Mouse (Mus musculus): ENCODE data around the gene Secisbp2l.

The Secisbp2l gene

DNA sequence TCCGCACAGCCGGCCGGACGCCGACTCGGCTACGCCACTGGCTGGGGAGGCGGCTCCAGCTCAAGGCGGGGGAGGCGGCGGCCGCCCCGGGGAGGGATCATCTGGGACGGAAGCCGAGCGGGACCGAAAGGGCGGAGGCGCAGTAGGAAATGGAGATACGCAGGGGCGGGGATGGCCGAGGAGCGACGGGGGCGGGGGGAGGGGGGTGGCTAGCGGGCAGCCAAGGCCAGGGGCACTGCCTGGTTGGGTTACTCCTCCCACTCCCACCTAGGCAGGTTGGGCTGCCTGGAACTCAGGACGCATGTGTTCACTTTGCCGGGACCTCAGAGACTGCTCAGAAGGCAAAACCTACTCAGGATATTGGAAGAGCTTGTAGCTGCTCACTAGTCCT lies at the start of gene Secisbp2l:
Gene Secisbp2l, minus strand, starts transcription at position 152 of the 391 bp plus-strand sequence.
- peak; percentile 89 for DNase-seq (ENCODE audit: low spot score)

DNA sequence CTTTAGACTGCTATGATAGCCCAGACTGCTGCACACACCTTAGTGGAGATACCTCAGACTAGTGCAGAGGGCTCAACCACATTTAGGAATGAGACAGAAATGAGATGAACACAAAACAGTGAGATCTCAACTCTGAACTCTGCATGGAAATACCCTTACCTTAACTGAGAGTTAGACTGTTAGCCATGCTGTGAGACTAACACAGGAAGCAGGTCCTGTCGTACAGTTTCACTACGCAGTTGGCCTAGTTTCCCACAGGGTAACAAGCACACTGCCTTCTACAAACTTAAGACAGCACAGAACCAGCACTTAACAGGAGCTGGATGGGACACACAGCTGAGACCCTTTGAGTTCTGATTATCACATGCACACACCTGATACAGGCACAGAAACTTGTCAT lies 47.3 kb upstream of the Secisbp2l start:
- DNase-seq (ENCODE audit: low spot score): no peak

DNA sequence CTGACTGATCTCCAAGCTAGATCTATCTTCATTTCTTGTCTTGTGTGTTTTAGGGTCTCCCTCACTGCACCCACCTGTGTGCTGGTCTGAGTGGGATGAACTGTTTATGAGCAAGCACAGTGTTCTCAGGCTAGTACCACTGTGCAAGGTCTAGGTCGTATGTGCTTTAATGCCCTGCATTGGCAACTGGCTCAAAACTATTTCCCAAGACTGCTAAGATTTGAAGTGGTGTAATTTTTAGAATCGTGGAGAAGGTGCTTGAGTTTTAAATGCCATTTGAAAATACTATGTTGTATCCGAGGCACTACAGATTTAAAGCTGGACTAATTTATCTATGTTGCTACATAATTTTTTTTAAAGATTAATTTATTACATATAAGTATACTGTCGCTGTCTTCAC lies 45.2 kb upstream of the Secisbp2l start:
- no peak for DNase-seq (ENCODE audit: low spot score)

DNA sequence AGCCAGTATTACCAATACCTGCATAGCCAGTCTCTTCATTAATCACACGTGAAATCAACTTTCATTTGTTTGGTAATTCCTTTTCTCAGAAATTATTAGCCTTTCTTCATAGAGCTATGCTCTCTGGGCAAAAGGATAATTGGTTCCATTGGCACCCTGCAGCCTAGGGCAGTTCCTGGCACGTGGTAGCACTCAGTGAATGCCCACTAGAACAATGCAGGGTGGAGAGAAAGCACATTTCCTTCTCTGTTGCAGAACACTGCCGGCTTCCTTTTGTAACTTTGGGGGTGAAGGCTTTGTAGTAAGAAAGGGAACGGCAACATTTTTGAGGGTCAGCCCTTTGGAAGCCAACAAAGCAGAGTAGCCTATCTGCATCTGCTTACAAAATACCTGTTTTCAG lies 43.5 kb upstream of the Secisbp2l start:
- no peak for DNase-seq (ENCODE audit: low spot score)

DNA sequence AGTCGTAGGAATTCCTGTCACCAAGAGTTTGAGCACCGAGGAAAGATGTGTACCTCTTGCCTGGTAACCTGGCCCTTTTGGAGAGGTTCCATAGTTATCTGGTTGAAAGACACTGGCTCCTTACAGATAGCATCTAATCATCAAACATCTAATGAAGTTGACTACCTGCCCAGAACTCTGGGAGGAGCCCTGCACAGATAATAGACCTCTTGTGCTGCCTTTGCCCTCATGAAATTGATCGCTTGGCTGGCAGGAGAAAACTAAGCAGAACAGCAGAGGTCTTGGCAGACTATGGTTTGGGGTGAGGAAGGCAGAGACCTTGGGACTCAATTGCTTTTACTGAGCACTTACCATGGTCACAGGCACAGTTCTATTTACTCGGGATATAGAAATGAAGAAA lies 37.7 kb upstream of the Secisbp2l start:
- DNase-seq (ENCODE audit: low spot score): no peak

DNA sequence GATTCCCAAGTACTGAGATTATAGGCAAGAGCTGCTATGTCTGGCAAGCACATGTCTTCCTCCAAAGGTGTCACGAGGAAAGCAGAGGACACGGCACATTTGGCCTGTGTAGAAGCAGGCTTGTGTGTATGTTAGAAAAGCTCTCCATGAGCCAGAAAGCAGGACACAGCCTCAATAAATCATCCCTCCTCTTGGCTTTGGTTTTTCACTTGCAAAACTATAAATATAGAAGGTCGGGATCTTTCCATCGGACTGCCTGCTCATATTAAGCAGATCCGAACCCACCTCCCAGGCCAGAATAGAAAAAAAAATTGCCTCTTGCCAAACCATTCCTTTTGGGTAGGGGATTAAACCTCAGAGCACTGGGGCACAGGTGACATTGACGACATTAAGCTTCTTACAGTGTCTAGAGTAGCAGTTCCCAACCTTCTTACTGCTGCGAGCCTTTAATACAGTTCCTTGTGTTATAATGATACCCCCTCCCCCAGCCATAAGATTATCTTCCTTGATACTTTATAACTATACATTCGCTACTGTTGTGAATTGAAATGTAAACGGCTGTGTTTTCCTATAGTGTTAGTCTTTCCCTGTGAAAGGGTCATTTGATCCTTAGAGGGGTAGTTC lies 31.4 kb upstream of the Secisbp2l start:
- DNase-seq (ENCODE audit: low spot score): no peak

DNA sequence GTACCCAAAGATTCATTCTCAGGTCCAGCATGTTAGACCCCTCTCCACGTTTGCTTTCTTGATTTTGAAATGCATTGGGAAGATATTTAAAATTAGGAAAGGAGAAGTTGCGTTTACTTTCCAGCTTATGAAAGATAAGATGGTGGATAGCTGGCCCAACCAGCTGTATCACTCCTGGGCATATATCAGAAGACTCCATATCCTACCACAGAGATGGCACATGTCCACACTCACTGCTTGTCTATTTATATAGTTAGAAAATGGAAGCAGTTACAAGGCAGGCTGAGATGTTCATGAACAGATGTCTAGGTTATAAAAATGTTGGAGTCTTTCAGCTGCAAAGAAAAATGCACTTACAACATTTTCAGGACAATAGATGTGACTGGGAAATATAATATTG lies 28.7 kb upstream of the Secisbp2l start:
- DNase-seq (ENCODE audit: low spot score): no peak

DNA sequence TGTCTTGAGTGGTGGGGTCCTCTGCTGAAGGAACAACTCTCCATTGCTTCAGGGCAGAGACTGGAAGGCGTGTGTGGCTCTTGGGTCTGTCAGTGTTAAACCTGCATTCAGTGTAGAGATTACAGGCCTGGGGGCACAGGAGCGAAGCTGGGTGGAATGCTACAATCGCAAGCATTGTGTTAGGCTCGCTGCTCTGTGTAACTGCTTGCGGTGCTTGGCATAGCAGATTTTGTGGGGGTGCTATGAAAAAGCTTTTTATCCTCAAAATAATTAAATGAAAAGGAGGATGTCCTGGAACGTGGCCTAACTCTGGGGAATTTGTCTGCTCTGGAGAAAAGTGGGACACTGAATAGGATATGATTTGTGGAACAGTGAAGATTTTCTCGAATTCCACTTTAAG lies 26.9 kb upstream of the Secisbp2l start:
- DNase-seq (ENCODE audit: low spot score): no peak

DNA sequence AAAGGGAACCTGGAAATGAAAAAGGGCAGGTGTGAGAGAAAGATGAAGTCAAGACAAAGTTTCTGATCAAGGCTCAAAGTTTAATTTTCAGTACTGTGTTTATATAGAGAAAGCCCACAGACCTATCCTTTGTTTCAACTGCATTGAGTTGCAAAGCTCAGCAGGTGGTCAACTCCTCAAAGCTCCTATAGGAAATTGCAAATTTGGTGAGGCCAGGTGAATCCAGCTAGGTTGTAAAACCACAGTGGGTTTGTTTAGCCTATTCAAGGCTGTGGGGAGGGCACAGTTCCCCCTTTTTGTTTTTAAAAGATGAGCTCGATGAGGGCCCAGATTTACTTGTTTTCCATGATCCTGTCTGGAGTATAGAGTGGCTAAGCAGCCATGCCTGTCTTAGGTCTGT lies 23.2 kb upstream of the Secisbp2l start:
- DNase-seq (ENCODE audit: low spot score): no peak

DNA sequence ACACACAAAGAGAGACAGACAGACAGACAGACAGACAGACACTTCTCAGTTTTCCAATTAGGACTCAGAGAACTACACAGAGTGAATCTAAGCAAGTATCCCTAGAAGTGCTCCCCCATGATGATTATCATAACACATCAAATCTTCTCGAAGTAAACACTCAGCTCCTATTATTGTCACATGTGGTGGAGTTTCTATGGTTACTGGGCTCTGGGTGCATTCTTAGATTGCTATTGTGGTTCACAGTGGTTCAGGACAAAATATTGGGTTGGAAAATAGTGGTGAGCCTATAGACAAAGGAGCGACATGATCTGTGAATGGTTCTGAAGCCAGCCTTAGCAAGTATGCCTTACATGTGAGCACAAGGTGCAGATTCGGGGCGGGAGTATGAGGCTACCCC lies 19.3 kb upstream of the Secisbp2l start:
- DNase-seq (ENCODE audit: low spot score): no peak

DNA sequence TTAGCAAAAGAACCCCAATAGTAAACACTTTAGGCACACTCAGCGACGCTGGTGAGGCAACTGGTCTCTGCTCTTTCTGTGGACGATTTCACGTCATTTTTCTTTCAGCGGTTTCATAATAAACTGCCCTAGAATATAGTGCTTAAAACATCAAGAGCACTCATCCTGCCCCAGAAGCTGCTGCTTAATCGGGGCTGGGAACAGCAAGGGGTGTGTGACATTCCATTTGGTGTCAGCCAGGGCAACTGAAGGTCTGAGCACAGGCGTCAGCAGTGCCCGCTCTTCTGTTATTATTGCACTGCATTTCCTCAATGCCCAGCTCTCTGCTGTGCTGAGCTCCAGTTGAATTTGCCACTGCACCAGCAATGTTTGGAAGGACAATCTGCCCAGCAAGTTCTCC lies 18.4 kb upstream of the Secisbp2l start:
- no peak for DNase-seq (ENCODE audit: low spot score)

DNA sequence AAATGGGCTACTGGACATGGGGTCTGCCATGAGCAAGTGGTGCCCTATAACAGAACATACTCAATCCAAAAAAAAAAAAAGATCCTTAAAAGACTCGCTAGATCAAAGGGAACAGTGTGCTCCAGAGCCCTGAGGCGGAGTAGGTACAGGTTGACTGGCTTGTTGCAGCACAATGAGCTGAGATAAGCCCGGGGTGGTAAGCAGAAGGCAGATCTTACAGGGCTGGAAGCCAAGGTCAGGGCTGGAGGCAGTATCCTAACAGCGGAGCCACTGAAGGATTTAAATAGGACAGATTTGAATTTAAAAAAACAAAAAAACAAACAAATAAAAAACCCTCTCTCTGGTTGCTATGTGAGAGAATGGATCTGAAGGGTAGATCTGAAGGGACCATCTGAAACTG lies 17.8 kb upstream of the Secisbp2l start:
- DNase-seq (ENCODE audit: low spot score): no peak

DNA sequence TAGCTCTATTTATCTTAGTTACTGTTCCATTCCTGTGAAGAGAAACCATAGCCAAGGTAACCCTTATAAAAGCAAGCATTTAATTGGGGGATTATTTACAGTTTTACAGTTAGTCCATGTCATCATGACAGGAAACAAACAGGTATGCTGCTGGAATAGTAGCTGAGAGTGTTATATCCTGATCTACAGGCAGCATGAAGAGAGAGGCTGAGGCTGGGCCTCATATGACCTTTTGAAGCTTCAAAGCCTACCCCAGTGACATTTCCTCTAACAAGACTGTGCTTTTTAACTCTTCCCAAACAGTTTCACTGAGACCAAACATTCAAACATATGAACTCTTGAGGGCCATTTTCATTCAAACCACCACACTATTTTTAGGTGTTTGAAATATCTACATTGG lies 15.2 kb upstream of the Secisbp2l start:
- DNase-seq (ENCODE audit: low spot score): no peak

DNA sequence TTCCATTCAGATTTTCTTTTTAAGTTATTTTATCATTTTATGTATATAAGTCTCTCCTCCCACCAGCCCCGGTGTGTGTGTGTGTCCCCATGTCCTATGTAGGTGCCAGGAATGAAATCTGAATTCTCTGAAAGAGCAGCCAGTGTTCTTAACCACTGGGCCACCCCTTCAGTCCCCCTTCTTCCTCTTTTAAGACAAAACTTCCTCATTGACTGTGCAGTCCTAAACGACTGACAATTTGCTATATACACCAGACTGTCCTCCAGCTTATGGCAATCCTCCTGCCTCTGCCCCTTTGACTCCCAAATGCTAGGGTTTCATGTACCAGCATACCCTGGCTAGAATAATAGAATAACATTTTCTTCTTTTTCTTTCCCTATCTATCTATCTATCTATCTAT lies 12.4 kb upstream of the Secisbp2l start:
- no peak for DNase-seq (ENCODE audit: low spot score)

DNA sequence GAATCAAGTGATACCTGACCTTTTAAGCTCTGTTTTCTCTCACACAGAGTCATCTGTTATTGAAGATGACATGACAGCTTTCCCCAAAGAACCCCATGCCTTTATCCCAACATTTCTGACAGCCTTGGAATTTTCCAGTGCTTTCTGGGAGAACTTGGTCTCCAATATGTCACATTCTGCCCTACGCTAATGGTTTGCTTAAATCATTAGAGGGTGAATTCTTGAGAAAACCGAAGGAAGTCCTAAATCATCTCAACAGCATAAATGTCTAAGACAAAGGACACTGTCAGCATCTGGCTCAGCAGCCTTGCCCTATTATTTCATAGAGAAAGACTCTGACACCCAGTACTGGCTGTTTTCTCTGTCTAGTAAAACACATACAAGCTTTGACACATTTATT lies 11.5 kb upstream of the Secisbp2l start:
- no peak for DNase-seq (ENCODE audit: low spot score)

DNA sequence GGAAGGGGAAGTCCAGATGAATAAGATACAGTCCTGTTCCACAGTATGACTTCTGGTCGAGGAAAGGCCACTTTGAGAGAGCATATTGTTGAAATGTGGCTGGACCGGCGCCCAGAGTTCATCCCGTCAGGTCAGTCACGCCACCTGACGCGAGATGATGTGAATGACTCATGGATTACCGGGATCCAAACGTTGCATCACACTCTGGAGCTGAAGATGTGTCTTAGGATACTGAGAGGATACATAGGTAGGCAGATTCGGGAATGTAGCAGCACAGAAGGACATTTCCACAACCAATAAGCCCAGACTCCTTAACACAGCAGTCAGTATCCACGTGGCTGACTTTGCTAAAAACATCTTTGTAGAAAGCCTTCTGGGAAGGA lies 10.2 kb upstream of the Secisbp2l start:
- DNase-seq (ENCODE audit: low spot score): no peak

DNA sequence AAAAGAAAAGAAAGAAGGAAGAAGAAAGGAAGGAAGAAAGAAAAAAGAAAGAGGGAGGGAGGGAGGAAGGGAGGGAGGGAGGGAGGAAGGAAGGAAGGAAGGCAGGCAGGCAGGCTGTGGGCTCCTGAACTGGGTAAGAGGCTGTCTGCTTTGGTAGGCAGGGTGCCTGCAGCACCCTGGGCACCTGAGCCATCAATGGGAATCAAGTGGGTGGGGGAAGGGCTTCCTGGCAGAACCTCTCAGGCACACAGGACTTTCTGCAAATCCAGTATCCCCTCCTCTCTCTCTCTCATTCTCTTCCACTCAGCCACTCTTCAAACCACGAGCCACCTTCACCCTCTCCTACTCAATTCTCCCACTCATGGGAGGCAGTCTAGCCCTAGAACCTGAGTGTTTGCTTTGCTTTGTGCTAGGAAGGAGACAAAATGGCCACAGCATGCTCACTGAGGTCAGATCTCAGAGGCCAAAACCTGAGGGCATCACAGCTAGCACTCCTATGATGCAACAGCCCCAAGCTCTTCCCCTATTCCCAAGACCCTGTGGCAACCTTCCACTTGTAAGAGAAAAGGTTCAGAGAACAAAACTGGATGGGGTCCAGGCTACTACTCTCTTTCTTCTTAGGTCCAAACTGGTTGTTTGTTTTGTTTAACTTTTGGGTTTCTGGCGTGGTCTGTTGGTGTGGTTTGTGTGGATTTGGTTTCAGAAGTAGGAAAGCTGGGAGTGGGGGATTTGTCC lies 9.6 kb upstream of the Secisbp2l start:
- no peak for DNase-seq (ENCODE audit: low spot score)

DNA sequence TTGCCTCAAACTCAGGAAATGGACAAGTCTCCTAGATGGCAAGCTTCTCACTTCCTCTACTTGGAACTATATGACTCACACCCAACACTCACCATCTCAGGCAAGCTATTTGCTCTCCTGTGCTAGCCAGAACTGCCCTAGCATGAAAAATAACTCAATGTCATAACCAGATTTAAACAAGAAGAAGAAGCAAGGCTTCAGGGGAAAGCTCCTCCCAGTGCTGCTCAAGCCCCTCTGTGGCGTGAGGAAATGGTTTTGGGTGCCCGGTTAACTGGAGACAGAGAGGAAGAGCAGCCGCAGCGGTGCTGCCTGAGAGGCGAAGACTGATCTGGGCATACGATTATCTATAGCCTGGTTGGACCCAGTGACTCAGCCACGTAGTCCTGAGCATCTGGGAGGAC lies 8.8 kb upstream of the Secisbp2l start:
- no peak for DNase-seq (ENCODE audit: low spot score)

DNA sequence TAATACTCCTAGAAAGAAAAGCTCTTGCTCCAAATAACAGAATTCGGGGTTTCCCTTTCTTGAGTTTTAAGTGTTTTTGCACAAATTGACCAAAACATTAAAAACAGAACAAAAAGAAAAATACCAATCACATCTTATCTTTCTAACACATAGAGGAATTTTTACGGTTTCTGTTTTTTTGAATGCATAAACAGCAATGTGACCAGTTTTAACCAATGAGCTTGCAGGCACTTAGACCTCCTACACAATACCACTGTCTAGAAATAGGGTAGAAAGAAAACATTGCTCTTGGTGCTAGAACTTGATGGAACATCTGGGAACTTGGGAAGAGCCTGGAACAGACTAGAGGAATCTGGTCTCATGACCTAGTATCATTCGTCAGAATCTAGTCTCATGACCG lies 7.6 kb upstream of the Secisbp2l start:
- DNase-seq (ENCODE audit: low spot score): no peak

DNA sequence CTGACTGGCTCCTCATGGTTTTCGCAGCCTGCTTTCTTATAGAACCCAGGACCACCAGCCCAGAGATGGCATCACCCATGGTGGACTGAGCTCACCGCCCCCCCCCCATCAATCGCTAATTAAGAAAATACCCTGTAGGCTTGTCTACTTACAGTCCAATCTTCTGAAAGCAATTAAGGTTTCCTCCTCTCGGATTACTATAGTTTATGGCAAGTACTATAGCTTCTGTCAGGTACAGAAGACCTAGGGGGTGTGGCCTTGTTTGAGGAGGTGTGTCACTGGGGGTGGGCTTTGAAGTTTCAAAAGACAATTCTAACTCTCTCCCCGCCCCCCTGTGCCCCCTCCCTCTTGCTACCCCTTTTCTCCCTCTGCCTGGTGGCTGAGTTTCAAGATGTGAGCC lies 6.6 kb upstream of the Secisbp2l start:
- no peak for DNase-seq (ENCODE audit: low spot score)

DNA sequence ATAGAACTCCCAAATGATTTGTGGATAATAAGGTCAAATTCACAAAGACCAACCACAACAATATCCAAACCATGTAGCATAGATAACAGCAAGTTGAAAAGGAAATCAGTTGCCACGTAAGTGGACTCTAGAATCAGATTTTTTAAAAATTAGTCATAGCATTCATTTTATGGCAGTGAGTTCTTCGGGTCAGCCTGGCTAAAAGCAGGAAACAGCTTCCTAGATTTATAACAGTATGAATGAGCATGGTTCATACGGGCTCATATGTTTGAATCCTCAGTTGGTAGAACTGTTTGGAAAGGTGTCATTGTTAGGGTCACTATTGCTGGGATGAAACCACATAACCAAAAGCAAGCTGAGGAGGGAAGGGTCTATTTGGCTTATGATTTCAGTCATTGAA lies 6.1 kb upstream of the Secisbp2l start:
- no peak for DNase-seq (ENCODE audit: low spot score)

DNA sequence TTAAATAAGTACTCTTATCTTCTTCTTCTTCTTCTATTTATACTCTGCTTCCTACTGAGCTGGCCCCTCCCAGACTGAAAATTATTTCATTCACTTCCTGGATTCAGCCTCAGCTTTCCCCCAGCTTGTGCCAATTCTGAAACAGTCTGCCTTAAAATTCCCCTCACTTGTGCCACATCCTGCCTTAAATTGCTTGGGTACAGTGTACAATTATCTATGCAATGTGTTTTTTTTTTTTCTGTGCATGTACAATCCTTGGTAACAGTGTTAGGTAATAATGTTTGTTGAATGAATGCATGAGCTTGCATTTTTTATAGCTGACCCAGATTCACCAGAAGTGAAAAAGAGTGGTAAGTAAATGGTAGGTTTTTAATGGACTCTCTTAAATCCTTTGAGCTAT lies 5.7 kb upstream of the Secisbp2l start:
- no peak for DNase-seq (ENCODE audit: low spot score)

DNA sequence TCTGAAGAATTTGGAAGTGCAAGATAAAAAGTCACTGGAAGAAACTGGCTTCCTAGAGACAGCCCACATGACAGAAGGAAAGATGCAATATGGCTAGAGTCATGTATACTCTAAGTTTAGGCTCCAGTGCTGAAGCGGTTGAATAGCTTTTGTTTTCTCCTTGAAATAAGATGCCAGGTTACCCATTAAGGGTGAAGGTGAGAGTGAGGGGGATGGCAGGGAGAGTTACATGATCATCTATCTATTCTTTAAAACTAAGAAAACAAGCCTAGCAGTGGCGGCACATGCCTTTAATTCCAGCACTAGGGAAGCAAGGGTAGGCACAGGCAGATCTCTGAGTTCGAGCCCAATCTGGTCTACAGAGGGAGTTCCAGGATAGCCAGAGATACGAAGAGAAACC lies 2.4 kb upstream of the Secisbp2l start:
- no peak for DNase-seq (ENCODE audit: low spot score)

DNA sequence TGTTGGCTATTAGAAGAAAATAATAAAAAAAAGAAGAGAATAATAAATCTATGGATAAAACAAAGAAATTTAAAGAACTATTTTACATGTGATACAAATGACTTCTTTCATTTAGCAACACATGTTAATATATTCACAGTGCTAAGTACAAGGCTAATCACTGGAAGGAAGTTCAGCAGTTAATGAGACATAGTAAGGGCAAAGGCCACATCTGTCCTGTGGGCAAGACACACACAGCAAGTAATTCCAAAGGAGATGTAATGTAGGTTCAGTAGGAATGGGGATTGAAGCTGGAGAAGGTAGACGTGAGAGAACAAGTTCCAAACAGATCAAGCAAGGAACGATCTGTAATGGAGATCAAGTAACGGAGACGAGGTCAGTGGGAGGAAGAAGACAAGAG lies 1.7 kb upstream of the Secisbp2l start:
- no peak for DNase-seq (ENCODE audit: low spot score)

All from retina, embryonic 14.5 days (tissue).